Mouse (Mus musculus) right cerebral cortex, postnatal 14 days (tissue): ENCODE results near the gene Cep162.

Experiments
- DNase-seq: peaks from one replicate; pipeline ENCODE4 v3.0.0; 2022

The Cep162 gene

GRCm38 (mm10) chr9:87152641-87153325, 102.6 kb downstream of the Cep162 start:
- DNase-seq: no peak

- no peak for DNase-seq
Measured at GRCm38 (mm10) chr9:87147927-87148326, 107.4 kb downstream of the Cep162 start.

GRCm38 (mm10) chr9:87146400-87146799, 108.9 kb downstream of the Cep162 start:
- DNase-seq: no peak

- no peak for DNase-seq
Measured at GRCm38 (mm10) chr9:87145671-87146070, 109.7 kb downstream of the Cep162 start.

GRCm38 (mm10) chr9:87145180-87145579, 110.2 kb downstream of the Cep162 start:
- DNase-seq: no peak

- peak; percentile 17 for DNase-seq
Measured at GRCm38 (mm10) chr9:87144532-87144931, 110.8 kb downstream of the Cep162 start.

- DNase-seq: peak; percentile 77
Measured at GRCm38 (mm10) chr9:87144106-87144505, 111.2 kb downstream of the Cep162 start, which contains the start of gene Mrap2. Mrap2 (plus strand) TSS chr9:87144306.

- DNase-seq: no peak
Measured at GRCm38 (mm10) chr9:87143076-87143475, 112.3 kb downstream of the Cep162 start.
